Mouse (Mus musculus) cerebellum, adult 2 months (tissue): Measurements from ENCODE around the gene Hectd1. TPM values are rescaled to one million over a fixed set of nuclear protein-coding genes. Genes with fewer than 3 reads are reported as not detected.

Experiments
- DNase-seq, 2 experiments: peaks; one replicate each; pipeline ENCODE4 v3.0.0; 2021
- H3K27ac ChIP-seq: fragments of 200-500 bp; 2 replicates; pipeline ENCODE4 v1.5.1; 2012; ENCODE audit warnings: low read length, control low read depth, inconsistent platforms; ENCODE audit not compliant: insufficient read depth
- H3K27me3 ChIP-seq: fragments of 200-500 bp; 2 replicates; pipeline ENCODE4 v1.6.1; 2012; ENCODE audit warnings: inconsistent platforms, mild to moderate bottlenecking, low read length, moderate library complexity; ENCODE audit not compliant: control insufficient read depth, insufficient read depth
- H3K4me1 ChIP-seq: fragments of 200-500 bp; 2 replicates; pipeline ENCODE4 v1.6.1; 2011; ENCODE audit warnings: low read length; ENCODE audit not compliant: control insufficient read depth, insufficient read depth
- H3K4me3 ChIP-seq: fragments of 200-500 bp; replicated peaks from 2 replicates; pipeline ENCODE3; 2011; ENCODE audit warnings: mild to moderate bottlenecking, low read depth, low read length, control low read depth; ENCODE audit not compliant: insufficient read depth
- CTCF ChIP-seq: fragments of 200-500 bp; IDR thresholded peaks from 2 replicates; pipeline ENCODE4 v1.5.1; 2011; ENCODE audit warnings: low read depth, mild to moderate bottlenecking, control low read depth, low read length, moderate library complexity, borderline replicate concordance; ENCODE audit not compliant: insufficient read depth
- POLR2A ChIP-seq: fragments of 200-500 bp; IDR thresholded peaks from 2 replicates; pipeline ENCODE4 v1.6.1; 2011; ENCODE audit warnings: low read length, control low read depth, borderline replicate concordance; ENCODE audit not compliant: insufficient read depth
- WGBS: fragments of 180-500 bp; shearing (Covaris S2); methylation state at CpG from one replicate; pipeline ENCODE4 v1.1.7; 2018; 5-methylcytosine and 5-hydroxymethylcytosine counted together
- polyA plus RNA-seq: library from polyadenylated mRNA; depleted of rRNA; stranded (reverse); fragments of >200 nt; gene quantifications from 2 replicates; pipeline ENCODE4 v1.2.3, GENCODE M21; 2012

Hectd1 gene
- polyA plus RNA-seq, 1 experiment: 39.4 TPM

DNA sequence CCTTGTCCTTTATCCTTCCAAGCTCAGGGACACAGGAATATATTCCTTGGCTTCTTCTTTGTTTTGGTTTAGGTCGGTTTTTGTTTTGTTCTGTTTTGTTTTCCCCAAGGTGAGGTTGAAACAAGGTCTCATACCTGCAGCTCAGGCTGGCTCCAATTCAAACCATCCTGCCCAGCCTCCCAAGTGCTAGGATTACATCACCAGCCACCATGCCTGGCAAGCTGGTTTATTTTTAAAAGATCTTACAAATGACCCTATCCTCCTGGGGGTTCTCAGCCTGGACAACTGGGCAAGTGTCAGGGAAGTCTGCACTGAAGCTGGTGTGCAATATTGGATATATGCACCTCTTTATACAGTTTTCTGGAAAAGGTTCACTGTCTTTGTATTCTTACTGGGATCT is 116.7 kb downstream of the Hectd1 start:
- 6% methylated on average over 1 of the region's 1 CpGs for WGBS
- Histone ChIP-seq H3K4me3 (no peak overlapping the region), H3K27ac (no peak overlapping the region), H3K27me3 (no peaks in the 10 kb centered on the region), H3K4me1 (peaks cover 7% of the 10 kb centered on the region)
- TF ChIP-seq POLR2A (no peak), CTCF (no peak)
- peak; percentile 48 to 60 for DNase-seq

DNA sequence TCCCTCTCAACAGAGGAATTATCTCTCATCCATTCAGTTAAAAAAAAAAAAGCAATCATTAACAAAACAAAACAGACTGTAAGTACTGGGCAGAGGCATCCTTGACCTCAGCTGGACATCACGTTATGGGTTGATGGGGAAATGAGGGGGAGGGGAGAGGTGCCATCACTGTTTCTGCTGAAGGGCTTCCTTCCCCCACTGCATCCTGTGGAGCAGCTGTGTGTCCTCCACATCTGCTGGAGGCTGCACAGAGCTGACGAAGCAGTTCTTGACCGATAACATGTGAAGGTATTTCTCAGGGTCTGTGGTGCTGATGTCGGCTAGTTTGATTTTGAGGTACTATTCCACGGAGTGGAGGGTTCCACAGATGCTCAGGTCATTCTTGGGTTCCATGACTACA is 119.2 kb downstream of the Hectd1 start:
- peaks cover 11% of the 10 kb centered on the region for H3K4me1 ChIP-seq
- 80% methylated on average over 5 of the region's 5 CpGs for WGBS
- no peak for DNase-seq
- H3K27me3 ChIP-seq: no peaks in the 10 kb centered on the region
- H3K4me3 ChIP-seq: no peak overlapping the region
- TF ChIP-seq CTCF (no peak), POLR2A (no peak)
- no peak overlapping the region for H3K27ac ChIP-seq

DNA sequence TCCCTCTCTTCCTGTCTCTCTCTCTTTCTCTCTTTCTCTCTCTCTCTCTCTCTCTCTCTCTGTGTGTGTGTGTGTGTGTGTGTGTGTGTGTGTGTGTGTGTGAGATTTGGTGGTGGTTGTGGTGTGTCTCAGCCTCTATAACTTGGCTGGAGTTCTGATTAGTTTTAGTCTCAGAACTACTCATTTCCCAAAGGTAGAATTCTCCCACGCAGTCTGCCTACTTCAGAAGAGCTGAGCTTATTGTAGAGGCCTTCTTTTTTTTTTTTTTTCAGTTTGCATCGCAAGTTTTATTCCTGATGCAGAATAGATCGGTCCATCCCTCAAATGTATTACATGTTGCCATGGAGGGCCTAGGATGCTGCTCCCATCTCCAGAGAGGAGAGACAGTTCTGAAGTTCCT is 119.6 kb downstream of the Hectd1 start:
- WGBS: 79% methylated on average over 3 of the region's 3 CpGs
- no peak for TF ChIP-seq CTCF
- no peak for TF ChIP-seq POLR2A
- no peak overlapping the region for H3K4me3 ChIP-seq
- DNase-seq: no peak
- H3K27me3 ChIP-seq: no peaks in the 10 kb centered on the region
- no peak overlapping the region for H3K27ac ChIP-seq
- H3K4me1 ChIP-seq: peaks cover 11% of the 10 kb centered on the region

DNA sequence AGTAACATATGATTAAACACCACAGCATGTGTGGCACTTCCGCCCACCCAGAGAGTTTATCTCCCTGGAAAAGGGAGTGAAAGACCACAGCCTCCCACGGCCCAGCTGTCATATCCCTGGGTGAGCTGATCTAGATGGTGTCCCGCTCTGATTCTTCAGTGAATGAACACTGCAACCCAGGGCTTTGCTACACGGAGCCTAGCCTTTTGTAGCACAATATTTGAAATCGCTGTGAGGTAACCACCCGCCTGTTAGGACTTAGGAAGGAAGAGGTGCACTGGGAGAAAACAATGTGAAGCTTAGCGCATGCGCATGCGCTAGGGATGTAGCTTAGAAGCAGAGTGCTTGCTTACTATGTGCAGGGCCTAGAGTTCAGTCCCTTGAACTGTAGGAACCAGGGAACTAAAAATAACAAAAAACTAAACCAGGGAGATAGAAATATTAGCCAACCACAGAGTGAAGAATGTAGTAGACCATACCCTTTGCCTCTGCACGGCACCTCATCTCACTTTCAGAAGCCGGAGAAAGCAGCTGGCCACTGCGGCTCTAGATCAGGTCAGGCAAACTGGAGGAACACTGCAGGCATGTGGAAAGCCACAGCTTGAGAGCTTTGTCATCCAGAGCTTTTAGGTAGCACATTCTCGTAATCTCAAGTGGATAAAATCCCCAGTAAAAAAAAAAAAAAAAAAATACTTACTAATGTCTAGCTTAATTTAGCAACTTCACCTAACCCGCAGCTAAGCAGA is 120.2 kb downstream of the Hectd1 start:
- Histone ChIP-seq H3K27me3 (no peaks in the 10 kb centered on the region), H3K4me1 (peaks cover 13% of the 10 kb centered on the region), H3K4me3 (no peak overlapping the region), H3K27ac (0 out of 2 replicates have a peak overlapping the region, but pooled peaks have one; percentile 49)
- no peak for TF ChIP-seq POLR2A
- no peak for TF ChIP-seq CTCF
- DNase-seq: no peak
- 64% methylated on average over 14 of the region's 14 CpGs for WGBS

DNA sequence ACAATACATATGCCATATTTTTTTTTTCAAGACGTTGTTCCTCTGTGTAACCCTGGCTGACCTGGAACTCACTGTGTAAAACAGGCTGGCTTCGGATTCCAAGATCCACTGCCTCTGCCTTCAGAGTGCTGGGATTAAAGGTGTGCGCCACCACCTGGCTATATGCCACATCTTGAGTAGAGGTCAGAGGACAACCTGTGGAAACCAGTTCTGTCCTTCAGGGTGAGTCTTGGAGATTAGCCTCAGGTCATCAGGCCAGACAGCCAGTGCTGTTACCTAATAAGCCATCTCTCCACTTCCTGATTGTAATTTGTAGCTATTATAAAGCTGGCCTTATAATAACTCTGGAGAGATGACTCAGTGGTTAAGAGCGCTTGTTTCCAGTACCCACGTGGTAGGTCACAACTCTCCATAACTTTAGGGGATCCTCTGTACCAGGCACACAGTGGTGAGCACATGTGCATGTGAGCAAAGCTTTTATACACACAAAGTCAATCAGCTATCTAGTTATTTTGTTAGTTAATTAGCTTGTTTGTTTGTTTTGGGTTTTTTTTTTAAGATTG is 122.6 kb downstream of the Hectd1 start:
- no peak for DNase-seq
- Histone ChIP-seq H3K27ac (no peak overlapping the region), H3K4me1 (peaks cover 12% of the 10 kb centered on the region), H3K27me3 (no peaks in the 10 kb centered on the region), H3K4me3 (no peak overlapping the region)
- TF ChIP-seq POLR2A: no peak
- no peak for TF ChIP-seq CTCF
- WGBS: 86% methylated on average over 5 of the region's 5 CpGs

DNA sequence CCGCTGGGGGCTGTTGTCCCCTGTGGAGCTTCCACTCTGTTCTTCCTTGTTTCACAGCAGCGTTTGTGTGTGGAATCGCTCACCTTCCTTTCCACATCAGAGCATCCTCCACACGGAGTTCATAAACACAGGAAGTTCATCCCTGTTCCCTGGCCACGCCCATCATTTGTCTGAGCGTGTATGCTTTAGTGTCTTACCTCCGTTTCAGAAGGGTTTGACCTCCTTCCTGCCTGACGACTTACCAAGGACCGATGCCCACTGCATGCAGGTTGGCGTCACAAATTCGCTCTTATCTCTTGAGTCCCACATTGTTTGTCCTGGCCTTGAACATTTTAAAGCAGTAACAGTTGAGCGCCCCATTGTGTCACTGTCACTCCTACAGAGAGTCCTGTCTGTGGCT is 123.6 kb downstream of the Hectd1 start:
- Histone ChIP-seq H3K4me1 (peaks cover 12% of the 10 kb centered on the region), H3K27me3 (no peaks in the 10 kb centered on the region), H3K4me3 (no peak overlapping the region), H3K27ac (no peak overlapping the region)
- 65% methylated on average over 12 of the region's 12 CpGs for WGBS
- DNase-seq: no peak
- TF ChIP-seq POLR2A: no peak
- no peak for TF ChIP-seq CTCF

DNA sequence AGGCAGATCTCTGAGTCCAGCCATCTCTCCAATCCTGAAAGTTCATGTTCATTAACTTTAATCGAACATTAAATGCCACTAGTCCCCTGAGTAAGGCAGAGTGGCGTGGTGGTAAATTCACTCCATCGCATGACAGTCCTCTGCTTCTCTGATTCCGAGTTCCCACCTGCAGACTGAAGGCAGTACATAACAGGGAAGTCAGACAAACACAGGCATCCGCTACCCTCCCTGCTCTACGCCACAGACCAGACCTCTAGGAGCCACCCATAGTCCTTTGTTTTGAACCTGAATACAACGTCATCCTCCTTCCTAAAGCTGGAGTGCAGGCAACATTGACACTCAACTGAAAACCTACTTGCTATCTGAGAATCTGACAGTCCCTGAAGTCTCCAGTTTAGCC is 124.8 kb downstream of the Hectd1 start:
- Histone ChIP-seq H3K4me1 (peaks cover 19% of the 10 kb centered on the region), H3K27me3 (no peaks in the 10 kb centered on the region), H3K27ac (no peak overlapping the region), H3K4me3 (no peak overlapping the region)
- DNase-seq: no peak
- WGBS: 80% methylated on average over 7 of the region's 7 CpGs
- TF ChIP-seq CTCF (no peak; the same call in 1 of the 2 replicates), POLR2A (no peak)

DNA sequence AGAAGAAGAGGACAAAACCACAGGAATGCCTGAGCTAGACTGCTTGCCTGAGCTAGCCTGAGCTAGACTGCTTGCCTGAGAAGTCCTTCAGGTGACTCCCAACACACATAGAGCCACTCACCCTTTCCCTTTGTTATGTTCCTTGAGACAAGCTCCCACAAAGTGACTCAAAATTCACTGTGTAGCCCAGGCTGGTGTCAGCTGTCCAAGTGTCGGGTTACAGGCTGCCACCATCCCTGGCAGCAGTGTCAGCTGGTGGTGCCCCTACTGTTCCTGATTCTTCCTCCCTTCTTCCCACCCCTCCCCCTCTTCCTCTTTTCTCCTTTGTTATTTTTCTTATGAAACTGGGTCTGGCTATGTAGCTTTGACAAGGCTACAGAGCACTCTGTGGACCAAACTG is 125.5 kb downstream of the Hectd1 start:
- H3K4me1 ChIP-seq: peaks cover 22% of the 10 kb centered on the region
- TF ChIP-seq CTCF (no peak), POLR2A (no peak)
- H3K4me3 ChIP-seq: no peak overlapping the region
- DNase-seq: no peak
- H3K27me3 ChIP-seq: no peaks in the 10 kb centered on the region
- WGBS: 6% methylated on average over 1 of the region's 1 CpGs
- H3K27ac ChIP-seq: no peak overlapping the region
